Mouse (Mus musculus): Measurements from ENCODE around the gene Anxa3. TPM values are rescaled to one million over a fixed set of nuclear protein-coding genes. Genes with fewer than 3 reads are reported as not detected.

Gene Anxa3
- polyA plus RNA-seq, 1 experiment: 1.9 TPM

GRCm38 (mm10) chr5:96885202-96885601 is 92.1 kb downstream of the Anxa3 start:
- WGBS: 83% methylated on average over 7 of the region's 7 CpGs
- TF ChIP-seq CTCF (IDR thresholded peaks at IDR 0.05; ENCODE audit: extremely low read depth, insufficient read length, insufficient replicate concordance, low read depth, low read length): no peak
- no peak overlapping the region for H3K4me3 ChIP-seq (ENCODE audit: low read depth, low read length)
- H3K4me1 ChIP-seq (ENCODE audit: control insufficient read depth, insufficient read depth, insufficient read length, low read length): no peaks in the 10 kb centered on the region
- no peak overlapping the region for H3K27ac ChIP-seq (ENCODE audit: insufficient read depth, low read depth, low read length)
- H3K27me3 ChIP-seq (ENCODE audit: control insufficient read depth, insufficient read depth, low read length): no peaks in the 10 kb centered on the region
- H3K36me3 ChIP-seq (ENCODE audit: control insufficient read depth, insufficient read depth, low read length): no peaks in the 10 kb centered on the region

- no peaks in the 10 kb centered on the region for H3K4me1 ChIP-seq (ENCODE audit: control insufficient read depth, insufficient read depth, insufficient read length, low read length)
- H3K36me3 ChIP-seq (ENCODE audit: control insufficient read depth, insufficient read depth, low read length): no peaks in the 10 kb centered on the region
- no peaks in the 10 kb centered on the region for H3K27me3 ChIP-seq (ENCODE audit: control insufficient read depth, insufficient read depth, low read length)
- no peak overlapping the region for H3K27ac ChIP-seq (ENCODE audit: insufficient read depth, low read depth, low read length)
- no peak overlapping the region for H3K4me3 ChIP-seq (ENCODE audit: low read depth, low read length)
- TF ChIP-seq CTCF (IDR thresholded peaks at IDR 0.05; ENCODE audit: extremely low read depth, insufficient read length, insufficient replicate concordance, low read depth, low read length): no peak
- 89% methylated on average over 3 of the region's 3 CpGs for WGBS
These were observed 95.3 kb downstream of the Anxa3 start for GRCm38 (mm10) chr5:96888396-96888795.

DNA sequence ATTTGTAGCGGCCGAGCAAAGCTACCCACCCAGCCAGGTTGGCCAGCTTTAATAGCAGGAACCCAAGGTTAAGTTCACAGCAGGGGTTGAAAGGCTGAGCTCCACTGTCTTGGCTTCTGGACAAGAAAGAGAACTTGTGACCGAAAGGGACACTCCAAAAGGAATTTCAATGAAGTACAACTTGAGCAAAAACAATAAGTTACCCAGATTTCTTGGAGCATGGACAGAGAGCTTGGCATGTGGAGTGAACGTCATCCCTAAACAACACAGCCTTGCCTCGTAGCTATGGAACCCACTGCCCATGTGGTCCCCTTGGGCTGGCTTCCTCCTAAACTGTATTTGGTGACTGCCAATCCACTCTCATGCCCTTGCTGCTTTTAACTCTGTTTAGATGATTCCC is 97.2 kb downstream of the Anxa3 start:
- TF ChIP-seq CTCF (IDR thresholded peaks at IDR 0.05; ENCODE audit: extremely low read depth, insufficient read length, insufficient replicate concordance, low read depth, low read length): no peak
- no peak for TF ChIP-seq POLR2A (IDR thresholded peaks at IDR 0.05; ENCODE audit: low read depth, low read length)
- no peaks in the 10 kb centered on the region for H3K36me3 ChIP-seq (ENCODE audit: control insufficient read depth, insufficient read depth, low read length)

More for the DNA sequence above, 97.2 kb downstream of the Anxa3 start:
- no peak overlapping the region for H3K27ac ChIP-seq (ENCODE audit: insufficient read depth, low read depth, low read length)
- 82% methylated on average over 5 of the region's 5 CpGs for WGBS
- no peak overlapping the region for H3K4me3 ChIP-seq (ENCODE audit: low read depth, low read length)
- no peaks in the 10 kb centered on the region for H3K27me3 ChIP-seq (ENCODE audit: control insufficient read depth, insufficient read depth, low read length)
- H3K4me1 ChIP-seq (ENCODE audit: control insufficient read depth, insufficient read depth, insufficient read length, low read length): no peaks in the 10 kb centered on the region

Other genes with a start within 250 kb of the Anxa3 start
- 5.9 and 13.0 TPM in 2 replicates for gene Bmp2k, start 204.3 kb downstream of the Anxa3 start, polyA plus RNA-seq (2012; rRNA removed)

Measured in small intestine, adult 2 months (tissue).